Mouse (Mus musculus): ENCODE results near the gene Rnaseh2c.

DNA sequence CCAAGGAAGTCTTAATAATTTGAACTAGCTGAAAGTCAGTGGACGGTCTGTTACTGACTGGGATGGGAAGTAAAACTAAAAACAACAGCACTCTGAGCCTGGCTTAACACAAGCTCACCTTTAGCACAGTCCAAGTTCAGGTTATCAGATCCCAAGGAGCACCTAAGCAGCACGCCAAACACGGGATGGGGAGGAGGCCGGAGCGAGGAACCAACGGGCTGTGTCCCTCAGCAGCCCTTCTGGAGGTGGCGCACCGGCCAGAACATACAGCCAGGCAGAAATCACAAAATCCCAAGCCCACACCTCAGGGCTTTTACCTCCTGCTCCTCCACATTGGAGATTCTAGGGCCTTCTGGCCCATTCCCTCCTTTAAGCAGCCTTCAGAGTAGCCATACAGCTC is 42.9 kb upstream of the Rnaseh2c start:
- TF ChIP-seq CTCF (IDR thresholded peaks at IDR 0.05; ENCODE audit: extremely low read depth, insufficient read depth, low read length) (no peak), POLR2A (IDR thresholded peaks at IDR 0.05; ENCODE audit: extremely low read depth, insufficient read depth, low read length) (no peak)
